Mouse (Mus musculus) brain, embryonic 14.5 days (tissue): ENCODE measurements at regions not wholly inside any gene's neighbourhood (a gene's known extent, or its start where the extent isn't known, plus 50 kb on each side); places are given as distances from the start of the nearest gene placed in this dataset.

ENCODE experiments used
- CTCF ChIP-seq: fragments of 200-500 bp; IDR thresholded peaks from 2 replicates; pipeline ENCODE4 v1.5.1; 2012; ENCODE audit warnings: inconsistent platforms, mild to moderate bottlenecking, moderate library complexity, borderline replicate concordance; ENCODE audit not compliant: insufficient read depth, insufficient read length; ENCODE audit errors: extremely low read depth
- POLR2A ChIP-seq: fragments of 200-500 bp; IDR thresholded peaks from 2 replicates; pipeline ENCODE4 v1.6.1; 2012; ENCODE audit warnings: mild to moderate bottlenecking, inconsistent platforms, borderline replicate concordance; ENCODE audit not compliant: poor library complexity, insufficient read depth, insufficient read length, severe bottlenecking; ENCODE audit errors: extremely low read depth

DNA sequence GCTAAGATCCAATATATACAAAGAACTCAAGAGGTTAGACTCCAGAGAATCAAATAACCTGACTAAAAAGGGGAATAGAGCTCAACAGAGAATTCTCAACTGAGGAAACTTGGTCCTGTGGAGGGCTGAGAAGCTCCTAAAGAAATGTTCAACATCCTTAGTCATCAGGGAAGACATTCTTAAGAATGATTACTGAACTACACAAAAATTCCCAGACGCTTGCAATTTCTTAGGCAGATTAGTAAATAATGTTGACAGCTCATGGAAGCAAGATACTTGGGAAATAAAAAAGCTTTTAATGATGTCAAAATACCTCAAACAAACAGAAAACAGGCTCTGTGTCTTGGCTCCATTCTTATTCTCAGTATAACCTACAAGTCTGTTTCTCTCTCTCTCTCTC is 206.6 kb downstream of the Gm7489 start:
- no peak for TF ChIP-seq CTCF
- no peak for TF ChIP-seq POLR2A
